Mouse (Mus musculus): ENCODE measurements around the gene Swsap1.

Swsap1 gene

DNA sequence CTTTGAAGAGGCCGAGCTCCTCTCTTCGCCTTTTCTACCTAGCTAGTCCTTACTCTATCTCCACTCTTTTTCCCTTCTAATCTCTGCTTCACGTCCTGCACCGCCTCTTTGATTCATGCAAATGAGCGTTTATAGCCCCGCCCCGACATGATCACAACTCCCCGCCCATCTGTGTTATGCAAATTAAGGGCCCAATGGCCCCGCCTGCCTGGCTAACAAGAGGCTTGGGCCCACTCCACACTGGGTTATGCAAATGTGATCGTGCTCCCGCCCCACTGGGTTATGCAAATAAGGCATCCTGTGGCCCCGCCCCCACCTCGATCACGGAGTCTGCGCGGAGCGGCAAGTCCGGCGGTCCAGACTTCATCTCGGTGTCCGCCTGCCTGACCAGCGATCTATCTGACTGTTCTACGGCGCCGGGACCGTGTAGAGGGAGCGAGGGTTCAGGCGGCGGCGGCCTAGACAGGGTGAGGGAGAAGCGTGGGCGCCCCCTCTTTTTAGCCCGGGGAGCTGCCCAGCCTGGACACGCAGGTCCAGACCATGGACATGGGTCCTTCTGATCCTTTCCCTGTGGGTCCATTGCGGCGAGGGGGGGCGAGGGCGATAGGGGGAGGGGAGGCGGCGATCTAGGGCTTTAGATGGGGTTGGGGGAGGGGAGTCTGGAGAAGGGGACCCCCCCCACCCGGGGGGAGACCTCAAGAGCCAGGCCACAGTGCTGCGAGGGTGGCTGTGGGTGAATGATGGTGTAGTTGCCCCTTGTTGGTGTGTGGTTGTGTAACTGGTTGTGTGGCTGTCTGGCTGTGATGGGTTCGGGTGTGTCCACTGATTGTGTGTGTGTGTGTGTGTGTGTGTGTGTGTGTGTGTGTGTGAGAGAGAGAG, 18.6 kb upstream of the Swsap1 start, which contains the start of gene Plppr2:
Gene Plppr2 (plus strand): TSS at position 342 of the 879 bp plus-strand sequence.
- DNase-seq = peak; percentile 86

DNA sequence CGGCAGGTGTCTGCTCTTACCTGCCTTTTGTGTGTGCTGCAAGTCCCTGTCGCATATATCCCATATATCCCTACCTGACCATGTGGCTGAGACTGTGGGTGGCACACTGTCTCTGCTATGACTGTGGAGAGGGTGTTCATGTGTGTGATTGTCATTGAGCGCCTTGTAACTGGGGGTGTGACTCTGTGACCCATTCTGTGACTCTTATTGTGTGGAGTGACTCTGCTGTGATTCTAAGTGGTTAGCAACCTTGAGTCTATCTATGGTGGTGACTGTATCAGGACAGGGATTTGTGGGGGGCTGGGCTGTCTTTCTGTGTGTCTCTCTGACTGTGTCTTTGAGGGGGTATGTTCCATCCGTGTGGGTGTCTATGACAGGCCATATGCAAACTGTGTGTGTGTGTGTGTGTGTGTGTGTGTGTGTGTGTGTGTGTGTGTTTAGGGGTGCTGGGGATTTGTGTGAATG, 17.8 kb upstream of the Swsap1 start:
- no peak for DNase-seq

GRCm38 (mm10) chr9:21938234-21938855, 17.2 kb upstream of the Swsap1 start:
- no peak for DNase-seq

GRCm38 (mm10) chr9:21943046-21943445, 12.5 kb upstream of the Swsap1 start:
- DNase-seq = no peak

GRCm38 (mm10) chr9:21943638-21944037, 11.9 kb upstream of the Swsap1 start:
- no peak for DNase-seq

DNA sequence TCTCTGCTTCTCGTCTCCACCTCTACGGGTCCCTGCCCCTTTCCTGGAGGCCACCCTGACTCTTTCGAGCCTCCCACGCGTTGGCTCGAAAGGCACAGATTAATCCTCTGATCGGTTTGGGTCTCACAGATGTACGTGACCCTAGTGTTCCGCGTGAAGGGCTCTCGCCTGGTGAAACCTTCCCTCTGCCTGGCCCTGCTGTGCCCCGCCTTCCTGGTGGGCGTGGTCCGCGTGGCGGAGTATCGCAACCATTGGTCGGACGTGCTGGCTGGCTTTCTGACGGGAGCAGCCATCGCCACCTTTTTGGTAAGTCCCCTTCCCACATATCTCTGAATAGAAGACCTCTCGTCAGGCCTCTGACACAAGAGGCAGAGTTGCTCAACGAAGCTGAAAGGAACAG, 11.3 kb upstream of the Swsap1 start:
- DNase-seq = peak; percentile 46

DNA sequence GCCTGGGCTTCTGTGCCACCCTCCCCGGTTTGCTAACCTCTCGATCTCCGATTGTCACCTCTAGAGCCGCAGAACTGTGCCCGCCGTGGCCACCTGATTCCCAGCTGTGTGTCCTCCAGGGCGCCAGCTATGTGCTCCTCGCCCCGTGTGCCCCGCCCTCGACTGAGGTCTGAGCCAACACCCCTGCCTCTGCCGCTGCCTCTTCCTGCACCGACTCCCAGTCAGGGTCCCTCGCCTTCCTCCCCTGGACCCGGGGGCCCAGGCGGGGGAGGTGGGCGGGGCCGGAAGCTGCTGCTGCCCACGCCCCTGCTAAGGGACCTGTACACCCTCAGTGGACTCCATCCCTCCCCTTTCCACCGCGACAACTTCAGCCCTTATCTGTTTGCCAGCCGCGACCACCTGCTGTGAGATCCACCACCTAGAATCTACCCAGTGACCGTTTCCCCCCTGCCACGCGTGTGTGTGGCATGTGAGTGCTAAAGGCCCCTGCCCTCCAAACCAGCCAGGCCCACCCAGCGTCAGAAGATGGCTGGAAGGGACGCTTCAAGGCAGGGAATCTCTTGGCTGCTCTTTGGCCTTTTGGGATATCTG, 7.9 kb upstream of the Swsap1 start:
- DNase-seq = peak; percentile 36

- no peak for DNase-seq
These were observed 7.4 kb upstream of the Swsap1 start for GRCm38 (mm10) chr9:21948146-21948545.

DNA sequence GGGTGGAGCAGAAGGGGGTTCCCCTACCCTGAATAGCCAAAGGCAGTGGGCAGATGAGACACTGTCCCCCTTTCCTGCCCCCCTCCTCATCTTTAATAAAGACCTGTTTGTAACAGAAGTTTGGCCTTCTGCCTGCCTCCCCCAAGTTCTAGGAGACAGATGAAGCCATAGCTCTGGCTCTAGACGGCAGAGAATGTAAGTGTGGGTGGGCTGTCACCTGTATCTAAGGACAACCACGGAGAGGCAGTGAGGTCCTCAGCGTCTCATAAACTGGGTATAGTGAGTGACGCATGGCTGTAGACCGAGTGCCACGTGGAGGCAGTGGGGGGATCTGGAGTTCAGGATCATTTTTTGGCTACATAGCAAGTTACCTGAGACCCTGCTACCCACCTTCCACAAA, 6.8 kb upstream of the Swsap1 start:
- DNase-seq = no peak

GRCm38 (mm10) chr9:21950322-21950721, 5.2 kb upstream of the Swsap1 start:
- DNase-seq = peak; percentile 86

DNA sequence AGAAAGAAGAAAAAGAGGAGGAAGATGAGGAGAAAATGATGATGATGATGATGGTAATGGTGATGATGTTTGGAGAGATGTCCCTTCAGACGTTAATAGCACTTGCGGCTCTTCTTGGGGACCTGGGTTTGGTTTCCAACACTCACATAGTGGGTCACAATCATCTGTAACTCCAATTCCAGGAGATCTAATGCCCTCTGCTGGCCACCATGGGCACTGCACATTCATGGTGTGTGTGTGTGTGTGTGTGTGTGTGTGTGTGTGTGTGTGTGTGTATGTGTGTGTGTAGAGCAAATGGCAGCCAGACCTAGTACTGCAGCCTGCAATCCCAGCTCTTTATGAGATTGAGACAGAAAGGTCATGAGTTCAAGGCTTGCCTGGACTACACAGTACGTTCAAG, 3.6 kb upstream of the Swsap1 start:
- DNase-seq = peak; percentile 41

DNA sequence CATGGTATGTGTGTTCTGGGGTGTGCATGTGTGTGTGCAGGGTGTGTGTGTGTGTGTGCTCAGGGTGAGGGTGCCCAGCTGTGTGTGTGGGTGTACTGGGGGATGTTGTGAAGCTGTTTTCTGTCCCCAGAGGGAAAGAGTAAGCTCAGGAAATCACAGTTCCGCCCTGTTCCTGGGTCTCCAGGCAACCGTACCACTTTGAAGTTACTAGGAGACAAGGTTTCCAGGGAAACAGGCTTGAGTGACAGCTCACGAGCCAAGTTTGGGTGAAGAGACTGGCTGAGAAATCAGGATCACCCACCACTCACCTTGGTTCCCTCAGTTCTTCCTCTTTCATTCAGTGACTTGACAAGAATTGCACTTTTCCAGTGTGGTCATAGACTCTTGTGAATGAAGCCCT, 2.0 kb upstream of the Swsap1 start:
- DNase-seq = no peak

DNA sequence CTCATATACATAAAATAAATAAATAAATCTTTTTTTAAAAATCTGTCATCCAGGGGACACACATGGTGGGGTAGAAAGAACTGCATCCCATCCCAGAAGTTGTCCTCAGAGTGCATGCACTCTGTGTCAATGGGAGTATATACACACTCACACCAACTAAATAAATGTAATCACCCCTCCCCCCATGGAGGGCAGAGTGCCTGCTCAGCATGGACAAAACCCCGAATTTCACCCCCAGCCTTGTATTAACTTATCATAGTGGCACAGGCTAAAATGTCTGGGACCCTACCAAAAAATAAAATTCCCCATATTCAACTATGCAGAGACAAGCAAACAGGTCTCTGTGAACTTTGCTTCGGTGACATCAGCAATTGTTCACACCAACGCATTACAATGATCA, 920 bp upstream of the Swsap1 start:
- no peak for DNase-seq

- DNase-seq = peak; percentile 75
These were observed 358 bp upstream of the Swsap1 start for GRCm38 (mm10) chr9:21955225-21955569.

- no peak for DNase-seq
These were observed 2.8 kb downstream of the Swsap1 start for GRCm38 (mm10) chr9:21958372-21958771.

- no peak for DNase-seq
These were observed 3.7 kb downstream of the Swsap1 start for GRCm38 (mm10) chr9:21959244-21959643.

DNA sequence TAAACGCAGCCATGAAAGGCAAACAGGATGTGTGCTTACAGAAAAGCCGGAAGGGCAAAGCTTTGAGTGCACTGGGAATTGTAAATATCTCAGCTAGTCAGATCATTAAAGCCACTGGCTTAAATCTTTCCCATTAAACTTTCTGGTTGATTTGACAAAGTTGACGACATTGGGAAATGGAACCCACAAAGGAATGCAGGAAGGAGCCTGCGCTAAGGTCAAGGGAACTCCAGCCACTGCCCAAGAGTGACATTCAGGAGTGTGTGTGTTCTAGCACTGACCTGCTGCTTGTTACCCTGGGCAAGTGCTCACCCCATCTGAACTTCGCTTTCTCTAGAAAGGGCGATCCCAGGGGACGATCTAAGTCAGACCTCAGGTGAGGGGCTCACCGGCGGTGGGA, 4.6 kb downstream of the Swsap1 start:
- no peak for DNase-seq

GRCm38 (mm10) chr9:21960558-21961208, 5.1 kb downstream of the Swsap1 start:
- no peak for DNase-seq

- peak; percentile 25 for DNase-seq
These were observed 5.9 kb downstream of the Swsap1 start for GRCm38 (mm10) chr9:21961366-21961980.

DNA sequence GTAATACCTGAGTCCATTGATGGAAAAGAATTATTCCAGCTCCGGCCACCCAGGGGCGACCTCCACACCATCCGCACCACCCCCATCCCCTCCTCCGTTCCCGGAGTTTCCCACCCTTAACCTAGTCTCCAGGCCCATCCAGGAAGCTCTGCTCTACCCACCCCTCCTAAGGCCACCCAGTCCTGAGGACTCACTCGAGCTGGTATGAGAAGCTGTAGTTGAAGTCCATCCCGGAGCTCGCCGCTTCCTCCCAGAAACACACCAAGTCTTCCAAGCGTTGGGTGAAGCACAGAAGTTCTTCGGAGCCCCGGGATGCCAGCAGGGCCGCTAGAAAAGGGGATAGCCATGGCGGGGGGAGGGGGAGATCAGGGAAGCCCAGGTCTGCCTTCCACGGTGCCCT, 6.5 kb downstream of the Swsap1 start:
- DNase-seq = no peak

DNA sequence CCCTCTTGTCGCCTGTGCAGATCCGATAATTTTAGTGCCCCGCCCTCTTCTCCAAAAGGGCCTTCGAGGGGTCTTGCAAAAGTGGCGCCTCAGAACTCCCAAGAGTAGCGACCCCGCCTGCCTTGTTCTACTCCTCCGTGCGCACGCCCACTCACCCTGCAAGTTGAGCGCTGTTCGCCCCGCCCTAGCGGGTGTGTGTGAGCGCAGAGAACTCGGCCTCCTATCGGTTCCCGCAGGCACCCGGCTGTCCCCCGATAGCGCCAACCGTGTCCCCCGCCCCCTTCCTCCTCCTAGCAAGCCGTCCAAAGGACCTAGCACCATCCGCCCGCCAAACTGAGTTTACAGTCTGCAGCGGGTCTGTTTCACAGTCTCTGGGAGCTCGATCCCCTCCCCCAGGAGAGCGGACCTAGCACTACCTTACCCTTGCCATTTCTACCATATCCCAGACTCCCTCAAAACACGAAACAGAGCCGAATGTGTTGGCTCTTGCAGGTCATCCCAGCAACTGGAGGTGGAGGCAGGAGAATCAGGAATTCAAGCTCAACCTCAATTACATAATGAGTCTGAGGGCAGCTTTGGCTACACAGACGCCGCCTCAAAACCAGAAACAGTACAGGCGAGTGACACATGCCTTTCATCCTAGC, 7.0 kb downstream of the Swsap1 start:
- peak; percentile 82 for DNase-seq

DNA sequence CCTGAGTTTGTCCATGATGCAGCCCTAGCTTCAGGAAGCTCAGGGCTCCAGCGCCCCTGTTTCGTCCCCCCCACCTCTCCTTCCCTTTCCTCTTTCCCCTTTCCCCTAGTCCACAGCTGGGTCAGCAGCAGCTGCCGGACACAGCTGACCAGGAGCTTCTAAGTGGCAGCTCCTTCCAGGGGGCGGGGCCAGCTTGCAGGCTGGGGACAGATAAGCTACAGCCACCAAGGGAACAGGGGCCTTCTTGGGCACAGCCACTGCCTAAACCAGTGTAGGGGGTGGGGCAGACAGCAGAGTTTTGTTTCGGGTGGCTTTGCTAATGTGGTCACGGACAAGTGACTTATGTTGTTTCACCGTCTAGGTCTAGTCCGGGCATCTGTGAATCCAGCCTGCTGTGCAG, 7.9 kb downstream of the Swsap1 start, which contains the start of gene Epor:
Gene Epor (minus strand): TSS at position 90 of the 400 bp plus-strand sequence.
- no peak for DNase-seq
